Mouse (Mus musculus) stomach, embryonic 16.5 days (tissue): Measurements from ENCODE around the gene Adam19. TPM values are rescaled to one million over a fixed set of nuclear protein-coding genes. Genes with fewer than 3 reads are reported as not detected.
A peak's percentile ranks its signal among the peaks of the same experiment; 100 is the strongest.

Source experiments
- ATAC-seq: fragments of 200-750 bp; cut with Nextera tagmentation; 2 replicates; pipeline ENCODE4 v1.8.0; 2017; ENCODE audit warnings: moderate number of reproducible peaks, moderate TSS enrichment; ENCODE audit not compliant: insufficient read depth, low FRiP score
- H3K27ac ChIP-seq: fragments of 300-500 bp; sonication (generic); 2 replicates; pipeline ENCODE4 v1.5.1; 2014; ENCODE audit warnings: low read length
- H3K27me3 ChIP-seq: fragments of 300-500 bp; sonication (generic); 2 replicates; pipeline ENCODE4 v1.6.1; 2014; ENCODE audit warnings: low read length, control low read depth, mixed read lengths; ENCODE audit not compliant: control insufficient read depth, insufficient read depth
- H3K36me3 ChIP-seq: fragments of 300-500 bp; sonication (generic); 2 replicates; pipeline ENCODE4 v1.6.1; 2014; ENCODE audit warnings: low read length; ENCODE audit not compliant: control insufficient read depth, insufficient read depth
- H3K4me1 ChIP-seq: fragments of 300-500 bp; sonication (generic); 2 replicates; pipeline ENCODE4 v1.6.1; 2014; ENCODE audit warnings: low read length, control low read depth, mixed read lengths; ENCODE audit not compliant: control insufficient read depth, insufficient read depth
- H3K4me2 ChIP-seq: fragments of 300-500 bp; sonication (generic); 2 replicates; pipeline ENCODE4 v1.6.1; 2014; ENCODE audit warnings: low read depth, low read length, mixed read lengths
- H3K4me3 ChIP-seq: fragments of 300-500 bp; sonication (generic); replicated peaks from 2 replicates; pipeline ENCODE4 v1.5.1; 2014; ENCODE audit warnings: mild to moderate bottlenecking, low read length
- H3K9ac ChIP-seq: fragments of 300-500 bp; sonication (generic); 2 replicates; pipeline ENCODE4 v1.6.1; 2014; ENCODE audit warnings: low read length
- H3K9me3 ChIP-seq: fragments of 300-500 bp; sonication (generic); replicated peaks from 2 replicates; pipeline ENCODE4 v1.6.1; 2016; ENCODE audit warnings: low read length, control low read depth; ENCODE audit not compliant: control insufficient read depth
- WGBS: fragments of 180-500 bp; shearing (Covaris S2); extraction: QIAGEN DNeasy Blood & Tissue Kit; methylation state at CpG from one replicate; pipeline ENCODE4 v1.1.7; 2014; 5-methylcytosine and 5-hydroxymethylcytosine counted together
- polyA plus RNA-seq: library from polyadenylated mRNA; unstranded; fragments of >200 nt; fragmentation: Nextera tagmentation; extraction: Ambion mirVana; gene quantifications from 2 replicates; pipeline ENCODE4 v1.2.1, GENCODE M21; 2015

Gene Adam19
- polyA plus RNA-seq, 1 experiment from 2014 or later: 22.4 TPM

- peak; percentile 66; the same call in 1 of the 2 replicates for ATAC-seq
- no peak overlapping the region for H3K4me3 ChIP-seq
- peaks cover 3% of the 10 kb centered on the region; the same call in 1 of the 2 replicates for H3K36me3 ChIP-seq
- H3K9ac ChIP-seq: no peak overlapping the region
- H3K4me2 ChIP-seq: no peak overlapping the region
- no peaks in the 10 kb centered on the region for H3K9me3 ChIP-seq
- peak overlapping the region; percentile 81 for H3K27ac ChIP-seq
- WGBS: 66% methylated on average over 4 of the region's 4 CpGs
- peaks cover 39% of the 10 kb centered on the region for H3K4me1 ChIP-seq
- no peaks in the 10 kb centered on the region for H3K27me3 ChIP-seq
Observed at GRCm38 (mm10) chr11:46089081-46089713, 33.4 kb downstream of the Adam19 start.

- no peak for ATAC-seq
- WGBS: 90% methylated on average over 10 of the region's 10 CpGs
- no peak overlapping the region for H3K9ac ChIP-seq
- peaks cover 3% of the 10 kb centered on the region; the same call in 1 of the 2 replicates for H3K36me3 ChIP-seq
- H3K9me3 ChIP-seq: no peaks in the 10 kb centered on the region
- H3K4me1 ChIP-seq: peaks cover 30% of the 10 kb centered on the region
- no peaks in the 10 kb centered on the region for H3K27me3 ChIP-seq
- no peak overlapping the region for H3K4me2 ChIP-seq
- H3K4me3 ChIP-seq: no peak overlapping the region
- H3K27ac ChIP-seq: peak overlapping the region; percentile 81
Observed at GRCm38 (mm10) chr11:46090036-46090725, 34.4 kb downstream of the Adam19 start.

DNA sequence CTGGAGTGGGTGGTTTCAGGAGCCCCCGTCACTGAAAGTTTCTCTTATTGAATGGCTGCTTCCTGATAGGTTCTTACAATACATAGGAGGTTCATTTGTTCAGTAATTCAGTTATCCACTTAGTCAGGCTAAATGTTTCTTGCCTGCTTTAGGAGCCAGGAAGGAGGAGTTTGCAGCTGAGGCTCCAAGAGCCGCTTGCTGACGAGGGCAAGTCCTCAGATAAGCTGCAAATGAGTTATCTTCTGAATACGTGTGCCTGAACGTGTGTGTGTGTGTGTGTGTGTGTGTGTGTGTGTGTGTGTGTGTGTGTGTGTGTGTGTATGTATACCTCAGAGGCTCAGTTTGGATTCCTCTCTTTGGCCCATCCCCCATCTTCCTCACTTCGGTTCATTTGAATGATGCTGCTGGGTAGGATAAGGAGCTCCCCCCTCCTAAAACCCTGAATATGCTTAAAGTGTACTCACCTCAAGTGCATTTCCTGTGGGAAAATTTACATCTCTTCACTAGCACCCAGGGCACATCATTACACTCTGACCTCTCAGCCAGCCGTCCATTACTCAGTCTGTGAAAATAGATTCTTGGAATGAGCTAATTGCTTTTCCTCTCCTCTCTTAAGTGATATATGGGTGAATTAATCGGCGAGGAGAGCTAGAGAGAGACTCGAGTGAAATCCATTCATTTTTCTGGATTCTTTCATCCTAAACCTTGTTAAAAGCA is 35.3 kb downstream of the Adam19 start:
- Histone ChIP-seq H3K9me3 (no peaks in the 10 kb centered on the region), H3K36me3 (peaks cover 3% of the 10 kb centered on the region; the same call in 1 of the 2 replicates), H3K27me3 (no peaks in the 10 kb centered on the region), H3K4me2 (no peak overlapping the region), H3K9ac (no peak overlapping the region), H3K27ac (peak overlapping the region; percentile 2), H3K4me3 (no peak overlapping the region), H3K4me1 (peaks cover 29% of the 10 kb centered on the region)
- 37% methylated on average over 10 of the region's 10 CpGs for WGBS
- ATAC-seq: no peak

GRCm38 (mm10) chr11:46092121-46092520 is 36.3 kb downstream of the Adam19 start:
- H3K9me3 ChIP-seq: no peaks in the 10 kb centered on the region

DNA sequence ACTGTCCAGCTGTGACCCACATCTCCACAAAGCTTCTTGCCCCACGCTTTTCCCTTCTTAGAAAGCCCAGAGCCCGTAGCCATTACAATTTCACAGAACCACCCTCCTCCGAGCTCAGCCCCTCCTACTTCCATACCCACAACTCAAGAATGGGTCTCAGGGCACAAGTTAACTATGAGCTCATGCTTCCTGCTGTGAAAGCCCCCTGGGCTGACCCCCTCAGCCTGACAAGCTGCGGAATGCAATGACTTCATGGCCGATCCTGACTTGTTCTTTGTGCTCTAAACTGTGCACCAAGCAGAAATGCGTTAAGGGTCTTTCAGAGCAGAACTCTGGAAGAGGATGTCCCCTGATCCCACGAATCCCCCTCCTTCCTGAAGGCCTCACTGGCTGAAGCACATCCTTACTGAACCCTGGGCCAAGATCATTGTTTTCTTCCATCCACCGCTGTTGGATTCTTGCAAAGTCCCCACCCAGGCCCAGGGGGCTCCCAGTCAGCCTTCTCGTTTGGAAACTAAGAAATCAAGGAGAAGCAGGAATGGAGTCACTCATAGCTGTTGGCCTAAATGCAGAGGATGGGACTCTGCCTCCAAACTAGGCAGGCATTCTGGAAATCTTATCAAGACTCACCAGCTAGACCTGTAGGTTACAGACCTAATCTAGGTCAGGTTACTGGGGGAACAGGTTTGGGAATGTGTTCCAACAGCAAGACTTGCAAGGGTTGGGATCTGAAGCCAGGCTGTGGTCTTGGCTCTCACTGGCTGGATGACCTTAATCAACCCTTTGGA is 39.9 kb downstream of the Adam19 start:
- 58% methylated on average over 9 of the region's 9 CpGs for WGBS
- Histone ChIP-seq H3K27me3 (no peaks in the 10 kb centered on the region), H3K4me1 (0 out of 2 replicates have a peak, but pooled peaks cover 7% of the 10 kb centered on the region), H3K9me3 (no peaks in the 10 kb centered on the region), H3K4me3 (no peak overlapping the region), H3K9ac (no peak overlapping the region), H3K27ac (no peak overlapping the region), H3K4me2 (no peak overlapping the region), H3K36me3 (peaks cover 3% of the 10 kb centered on the region; the same call in 1 of the 2 replicates)
- peak; percentile 28; the same call in 1 of the 2 replicates for ATAC-seq

More at GRCm38 (mm10) chr11:46092121-46092520, 36.3 kb downstream of the Adam19 start:
- Histone ChIP-seq H3K4me3 (no peak overlapping the region), H3K36me3 (peaks cover 3% of the 10 kb centered on the region; the same call in 1 of the 2 replicates), H3K9ac (no peak overlapping the region), H3K4me1 (peaks cover 26% of the 10 kb centered on the region), H3K4me2 (no peak overlapping the region), H3K27me3 (no peaks in the 10 kb centered on the region), H3K27ac (peak overlapping the region; percentile 9)
- WGBS: 63% methylated on average over 4 of the region's 4 CpGs
- no peak for ATAC-seq

GRCm38 (mm10) chr11:46096265-46096649 is 40.5 kb downstream of the Adam19 start:
- H3K36me3 ChIP-seq: peaks cover 3% of the 10 kb centered on the region; the same call in 1 of the 2 replicates
- no peaks in the 10 kb centered on the region for H3K9me3 ChIP-seq
- no peak overlapping the region for H3K4me3 ChIP-seq
- H3K27me3 ChIP-seq: no peaks in the 10 kb centered on the region
- no peak overlapping the region for H3K4me2 ChIP-seq
- WGBS: 90% methylated on average over 6 of the region's 6 CpGs
- H3K4me1 ChIP-seq: 0 out of 2 replicates have a peak, but pooled peaks cover 4% of the 10 kb centered on the region
- no peak for ATAC-seq
- no peak overlapping the region for H3K27ac ChIP-seq
- no peak overlapping the region for H3K9ac ChIP-seq

DNA sequence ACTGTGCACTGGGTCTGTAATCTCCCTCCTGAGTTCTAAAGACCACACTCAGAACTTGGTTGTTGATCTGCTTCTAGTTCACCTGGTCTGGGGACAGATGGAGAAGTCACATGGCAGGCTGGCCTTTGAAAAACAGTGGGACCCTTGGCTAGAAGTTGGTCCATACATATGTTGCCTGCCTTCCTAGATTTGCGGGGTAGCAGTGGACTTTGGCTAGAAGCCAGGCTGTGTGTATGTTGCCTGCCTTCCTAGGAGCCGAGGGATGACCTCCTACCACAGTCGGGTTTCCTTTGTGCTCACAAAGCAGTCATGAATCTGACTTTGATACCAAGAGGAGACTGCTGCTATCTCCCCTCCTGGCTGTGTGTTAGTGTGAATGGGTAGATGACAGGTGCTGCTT is 41.3 kb downstream of the Adam19 start:
- WGBS: 73% methylated on average over 3 of the region's 3 CpGs
- ATAC-seq: no peak
- Histone ChIP-seq H3K9ac (no peak overlapping the region), H3K9me3 (no peaks in the 10 kb centered on the region), H3K27me3 (no peaks in the 10 kb centered on the region), H3K4me2 (no peak overlapping the region), H3K36me3 (peaks cover 3% of the 10 kb centered on the region; the same call in 1 of the 2 replicates), H3K4me3 (no peak overlapping the region), H3K4me1 (0 out of 2 replicates have a peak, but pooled peaks cover 1% of the 10 kb centered on the region), H3K27ac (no peak overlapping the region)

GRCm38 (mm10) chr11:46102107-46102506 is 46.3 kb downstream of the Adam19 start:
- WGBS: 47% methylated on average over 6 of the region's 6 CpGs
- Histone ChIP-seq H3K27me3 (no peaks in the 10 kb centered on the region), H3K9ac (no peak overlapping the region), H3K4me3 (no peak overlapping the region), H3K9me3 (no peaks in the 10 kb centered on the region), H3K36me3 (peaks cover 7% of the 10 kb centered on the region; the same call in 1 of the 2 replicates), H3K4me1 (no peaks in the 10 kb centered on the region), H3K4me2 (no peak overlapping the region), H3K27ac (no peak overlapping the region)
- ATAC-seq: no peak
